Mouse (Mus musculus) megakaryocyte-erythroid progenitor cell, adult 5-6 weeks (primary cell): ENCODE measurements around the gene Defb46. TPM values are rescaled to one million over a fixed set of nuclear protein-coding genes. Genes with fewer than 3 reads are reported as not detected.

Source experiments
- ATAC-seq: replicated peaks from 2 replicates; pipeline ENCODE4 v1.8.0; 2016; ENCODE audit warnings: mild to moderate bottlenecking, inconsistent platforms; ENCODE audit not compliant: severe bottlenecking, poor library complexity, low FRiP score, low TSS enrichment
- total RNA-seq, 2 experiments: library from RNA; stranded (forward) in 1 of 2; stranded (reverse) in 1 of 2; fragments of 200-1000, 215-1000 nt in 1 of 2; fragments of >200 nt in 1 of 2; fragmentation: Nextera tagmentation in 1 of 2; gene quantifications; 2 replicates each; pipeline ENCODE4 v1.2.3; 2014 to 2017

Gene Defb46
- total RNA-seq (2014; fragmentation: Nextera tagmentation), result not detected in 2 replicates
- total RNA-seq (2017), result not detected in 2 replicates

- ATAC-seq, result no peak
Measured at GRCm38 (mm10) chr8:19239616-19240015, at the start of gene Defb46. TSS of gene Defb46 (plus strand) at chr8:19239916.

GRCm38 (mm10) chr8:19225161-19225560, 14.6 kb upstream of the Defb46 start, which contains the start of gene Defb6:
TSS of gene Defb6 (plus strand) at chr8:19225478.
- ATAC-seq, result no peak

DNA sequence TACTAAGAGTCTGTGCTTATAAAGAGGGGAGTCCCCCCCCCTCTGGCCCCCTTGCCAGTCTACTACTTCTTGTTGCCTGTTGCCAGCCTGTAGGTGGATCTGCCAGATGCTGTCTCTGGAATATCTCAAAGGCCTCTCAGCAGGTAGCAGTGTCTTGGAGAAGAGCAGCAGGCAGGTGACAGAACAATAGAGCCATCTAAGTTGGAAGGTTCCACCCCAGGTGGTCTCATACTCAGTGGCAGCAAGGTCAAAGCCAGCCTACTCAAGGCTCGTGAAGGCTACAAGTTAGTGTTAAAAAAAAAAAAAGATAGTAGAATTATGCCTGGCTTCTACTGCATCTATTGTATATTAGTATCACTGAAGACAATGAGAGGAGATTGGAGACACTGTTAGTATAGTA, 1.6 kb upstream of the Defb46 start:
- ATAC-seq, result no peak

DNA sequence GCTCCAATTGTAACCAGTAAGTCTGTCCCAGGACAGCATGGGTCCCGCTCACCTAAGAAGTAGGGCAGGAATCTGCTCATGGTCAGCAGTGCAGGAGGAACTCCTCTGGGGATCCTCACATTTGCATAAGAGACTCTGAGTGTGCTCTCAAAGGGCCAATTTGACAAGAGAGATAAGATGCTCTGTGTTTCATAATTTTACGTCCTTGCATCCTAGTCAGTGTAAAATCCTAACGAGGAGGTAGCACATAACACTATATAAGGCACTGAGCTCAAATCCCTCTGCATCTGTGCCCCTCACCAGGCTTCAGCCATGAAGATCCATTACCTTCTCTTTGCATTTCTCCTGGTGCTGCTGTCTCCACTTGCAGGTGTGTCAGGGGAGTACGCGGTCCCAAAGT, 7.6 kb downstream of the Defb46 start, which contains the start of gene Defb5:
TSS of gene Defb5 (plus strand) at position 301 of the 400 bp plus-strand sequence.
- ATAC-seq, result no peak

- ATAC-seq, result no peak
Measured at GRCm38 (mm10) chr8:19258136-19258535, 18.4 kb downstream of the Defb46 start.

- no peak for ATAC-seq
Measured at GRCm38 (mm10) chr8:19259667-19260066, 20.0 kb downstream of the Defb46 start.

Other genes with a start within 250 kb of the Defb46 start
- gene Defb37, start 248.9 kb upstream of the Defb46 start, total RNA-seq (2014; fragmentation: Nextera tagmentation), result not detected in 2 replicates
- gene Defb37, start 248.9 kb upstream of the Defb46 start, total RNA-seq (2017), result not detected in 2 replicates
- not detected in 2 replicates for gene Defb38, start 213.3 kb upstream of the Defb46 start, total RNA-seq (2014; fragmentation: Nextera tagmentation)
- not detected in 2 replicates for gene Defb38, start 213.3 kb upstream of the Defb46 start, total RNA-seq (2017)
- gene Defb39, start 175.1 kb upstream of the Defb46 start, total RNA-seq (2014; fragmentation: Nextera tagmentation), result not detected in 2 replicates
- gene Defb39, start 175.1 kb upstream of the Defb46 start, total RNA-seq (2017), result not detected in 2 replicates
- not detected in 2 replicates for gene Defb12, start 125.1 kb upstream of the Defb46 start, total RNA-seq (2014; fragmentation: Nextera tagmentation)
- not detected in 2 replicates for gene Defb12, start 125.1 kb upstream of the Defb46 start, total RNA-seq (2017)
- not detected in 2 replicates for gene Defb34, start 116.2 kb upstream of the Defb46 start, total RNA-seq (2014; fragmentation: Nextera tagmentation)
- gene Defb34, start 116.2 kb upstream of the Defb46 start, total RNA-seq (2017), result not detected in 2 replicates
- not detected in 2 replicates for gene Gm45826, start 99.1 kb upstream of the Defb46 start, total RNA-seq (2014; fragmentation: Nextera tagmentation)
- not detected in 2 replicates for gene Gm45826, start 99.1 kb upstream of the Defb46 start, total RNA-seq (2017)
- not detected in 2 replicates for gene Defb14, start 45.6 kb upstream of the Defb46 start, total RNA-seq (2014; fragmentation: Nextera tagmentation)
- not detected in 2 replicates for gene Defb14, start 45.6 kb upstream of the Defb46 start, total RNA-seq (2017)
- gene Defb4, start 41.2 kb upstream of the Defb46 start, total RNA-seq (2014; fragmentation: Nextera tagmentation), result not detected in 2 replicates
- not detected in 2 replicates for gene Defb4, start 41.2 kb upstream of the Defb46 start, total RNA-seq (2017)
- gene Defb6, start 14.4 kb upstream of the Defb46 start, total RNA-seq (2014; fragmentation: Nextera tagmentation), result not detected in 2 replicates
- not detected in 2 replicates for gene Defb6, start 14.4 kb upstream of the Defb46 start, total RNA-seq (2017)
- not detected in 2 replicates for gene Defb5, start 7.7 kb downstream of the Defb46 start, total RNA-seq (2014; fragmentation: Nextera tagmentation)
- gene Defb5, start 7.7 kb downstream of the Defb46 start, total RNA-seq (2017), result not detected in 2 replicates
- gene Defb3, start 53.4 kb downstream of the Defb46 start, total RNA-seq (2014; fragmentation: Nextera tagmentation), result not detected in 2 replicates
- gene Defb3, start 53.4 kb downstream of the Defb46 start, total RNA-seq (2017), result not detected in 2 replicates
- not detected in 2 replicates for gene Defb8, start 207.7 kb downstream of the Defb46 start, total RNA-seq (2014; fragmentation: Nextera tagmentation)
- not detected in 2 replicates for gene Defb8, start 207.7 kb downstream of the Defb46 start, total RNA-seq (2017)